Mouse (Mus musculus) gastrocnemius, postnatal 25 days (tissue): ENCODE measurements at regions not wholly inside any gene's neighbourhood (a gene's known extent, or its start where the extent isn't known, plus 50 kb on each side); places are given as distances from the start of the nearest gene placed in this dataset.

Experiments
- DNase-seq: peaks from one replicate; pipeline ENCODE4 v3.0.0; 2022

DNA sequence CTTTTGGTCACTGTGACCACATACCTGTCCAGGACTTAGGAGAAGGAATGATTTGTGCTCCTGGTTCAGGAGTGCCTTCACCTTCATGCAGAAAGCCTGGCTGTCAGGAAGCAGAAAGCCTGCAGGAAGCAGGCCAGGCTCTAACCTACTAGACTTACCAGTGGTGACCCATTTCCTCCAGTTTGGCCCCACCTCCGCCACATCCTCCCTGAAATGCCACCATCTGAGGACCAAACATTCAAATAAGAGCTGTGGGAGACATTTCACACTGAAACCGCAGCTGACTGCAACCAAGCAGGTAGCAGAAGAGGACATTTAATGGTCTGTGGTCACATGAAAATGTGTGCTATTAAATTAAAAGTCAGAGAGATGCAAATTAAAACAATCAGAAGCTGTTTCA lies 50.3 kb upstream of the Armc2 start:
- DNase-seq = no peak
